Mouse (Mus musculus) spleen, adult 12 weeks (tissue): ENCODE results near the gene Fam189b.

ENCODE experiments used
- DNase-seq: peaks from one replicate; pipeline ENCODE4 v3.0.0; 2022; ENCODE audit warnings: low spot score

Gene Fam189b

GRCm38 (mm10) chr3:89166945-89167344, 16.0 kb upstream of the Fam189b start:
- DNase-seq, result no peak

- no peak for DNase-seq
Observed at GRCm38 (mm10) chr3:89174844-89175243, 8.1 kb upstream of the Fam189b start.

GRCm38 (mm10) chr3:89175544-89175943, 7.4 kb upstream of the Fam189b start:
- DNase-seq, result no peak

GRCm38 (mm10) chr3:89176421-89176820, 6.5 kb upstream of the Fam189b start:
- DNase-seq, result no peak

GRCm38 (mm10) chr3:89177242-89178106, 5.5 kb upstream of the Fam189b start, which contains the start of gene Scamp3:
TSS of gene Scamp3 (plus strand) at chr3:89177473.
- DNase-seq, result peak; percentile 64

- DNase-seq, result no peak
Observed at GRCm38 (mm10) chr3:89178107-89178385, 4.9 kb upstream of the Fam189b start.

- no peak for DNase-seq
Observed at GRCm38 (mm10) chr3:89179056-89179455, 3.9 kb upstream of the Fam189b start.

- no peak for DNase-seq
Observed at GRCm38 (mm10) chr3:89181749-89182500, 1.0 kb upstream of the Fam189b start.

GRCm38 (mm10) chr3:89182531-89183057, 349 bp upstream of the Fam189b start:
- no peak for DNase-seq

GRCm38 (mm10) chr3:89183959-89184315, 994 bp downstream of the Fam189b start:
- DNase-seq, result no peak

GRCm38 (mm10) chr3:89187197-89187596, 4.3 kb downstream of the Fam189b start:
- DNase-seq, result no peak

GRCm38 (mm10) chr3:89187690-89188477, 4.9 kb downstream of the Fam189b start:
- DNase-seq, result no peak

GRCm38 (mm10) chr3:89188478-89188875, 5.5 kb downstream of the Fam189b start:
- no peak for DNase-seq

- DNase-seq, result no peak
Observed at GRCm38 (mm10) chr3:89190436-89190835, 7.5 kb downstream of the Fam189b start.

GRCm38 (mm10) chr3:89193351-89193750, 10.4 kb downstream of the Fam189b start:
- DNase-seq, result no peak

- DNase-seq, result no peak
Observed at GRCm38 (mm10) chr3:89193853-89194252, 10.9 kb downstream of the Fam189b start.

- DNase-seq, result peak; percentile 71
Observed at GRCm38 (mm10) chr3:89195979-89196877, 13.3 kb downstream of the Fam189b start.

- no peak for DNase-seq
Observed at GRCm38 (mm10) chr3:89199839-89200238, 16.9 kb downstream of the Fam189b start.

GRCm38 (mm10) chr3:89202253-89203141, 19.6 kb downstream of the Fam189b start, which contains the start of gene Gba:
TSS of gene Gba (plus strand) at chr3:89202928.
- peak; percentile 71 for DNase-seq

GRCm38 (mm10) chr3:89203142-89203514, 20.2 kb downstream of the Fam189b start:
- DNase-seq, result no peak
